Mouse (Mus musculus) macrophage (primary cell): Measurements from ENCODE around the gene Pnisr. TPM values are rescaled to one million over a fixed set of nuclear protein-coding genes. Genes with fewer than 3 reads are reported as not detected.

ENCODE experiments used
- H3K27ac ChIP-seq: fragments of 350-480 bp; formaldehyde crosslinking; 2 replicates; pipeline ENCODE4 v1.9.0; 2021
- H3K36me3 ChIP-seq: fragments of 350-480 bp; formaldehyde crosslinking; 2 replicates; pipeline ENCODE4 v1.9.0; 2021; ENCODE audit errors: inconsistent target
- H3K4me3 ChIP-seq: fragments of 350-480 bp; formaldehyde crosslinking; 2 replicates; pipeline ENCODE4 v1.9.0; 2021; ENCODE audit errors: inconsistent target
- H3K79me2 ChIP-seq: fragments of 350-480 bp; formaldehyde crosslinking; 2 replicates; pipeline ENCODE4 v1.9.0; 2021; ENCODE audit errors: inconsistent target
- WGBS: methylation state at CpG from one replicate; pipeline ENCODE4 v1.1.7; 2026; ENCODE audit warnings: inconsistent platforms; ENCODE audit not compliant: missing documents; 5-methylcytosine and 5-hydroxymethylcytosine counted together
- polyA plus RNA-seq: library from polyadenylated mRNA; stranded (reverse); fragments of 250-400 nt; gene quantifications from 3 replicates; pipeline ENCODE4 v1.2.4, GENCODE M21; 2018; ENCODE audit warnings: inconsistent platforms

The Pnisr gene
- polyA plus RNA-seq, 1 experiment from 2014 or later = 47.5 TPM

DNA sequence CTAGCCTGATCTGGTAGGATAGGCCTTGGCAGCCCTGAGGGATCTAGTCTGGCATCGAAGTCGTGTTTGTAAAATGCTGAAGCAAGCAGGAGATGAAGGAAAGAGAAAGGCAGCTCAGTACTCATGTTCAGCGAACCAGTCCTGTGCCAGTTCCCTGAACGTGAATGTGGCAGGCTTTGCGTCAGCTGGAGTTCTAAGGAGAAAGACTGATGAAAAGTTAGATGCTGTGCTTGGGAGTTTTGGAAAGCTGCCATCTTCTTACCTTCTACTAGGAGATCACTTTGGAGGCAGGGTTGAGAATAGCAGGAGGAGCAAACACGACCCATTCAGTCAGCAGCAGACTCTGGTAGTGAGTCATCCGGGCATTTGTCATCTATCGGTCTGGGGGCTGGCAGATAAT lies 38.4 kb downstream of the Pnisr start:
- no peaks in the 10 kb centered on the region for H3K36me3 ChIP-seq
- H3K79me2 ChIP-seq = no peaks in the 10 kb centered on the region
- H3K27ac ChIP-seq = no peak overlapping the region
- 100% methylated on average over 8 of the region's 8 CpGs for WGBS
- no peak overlapping the region for H3K4me3 ChIP-seq

Other genes with a start within 250 kb of the Pnisr start
- not detected in 3 replicates for gene Prdm13, start 161.6 kb upstream of the Pnisr start, polyA plus RNA-seq
- gene Ccnc, start 119.9 kb upstream of the Pnisr start, polyA plus RNA-seq = 17.4 to 23.4 TPM (median 18.3 TPM) in 3 replicates
- 11.5 to 13.5 TPM (median 11.8 TPM) in 3 replicates for gene Usp45, start 80.4 kb upstream of the Pnisr start, polyA plus RNA-seq
- 17.1 to 36.6 TPM (median 27.0 TPM) in 3 replicates for gene Tstd3, start 80.4 kb upstream of the Pnisr start, polyA plus RNA-seq
- 5.3 to 9.8 TPM (median 7.6 TPM) in 3 replicates for gene Coq3, start 32.1 kb downstream of the Pnisr start, polyA plus RNA-seq
- gene Faxc, start 83.7 kb downstream of the Pnisr start, polyA plus RNA-seq = not detected in 3 replicates